Mouse (Mus musculus): ENCODE measurements at regions not wholly inside any gene's neighbourhood (a gene's known extent, or its start where the extent isn't known, plus 50 kb on each side); places are given as distances from the start of the nearest gene placed in this dataset.

GRCm38 (mm10) chr10:109496161-109496560, 485.4 kb upstream of the Syt1 start:
- ChIA-PET CTCF (interaction anchor here in 2 of 4 experiments (0.6 to 0.7 kb wide), 2 partner anchors 14 to 169 kb away, joined by 3 to 5 read pairs; no protein-coding TSS in a partner anchor), POLR2A (interaction anchor here in 1 of 4 experiments (0.7 kb wide), 1 partner anchor 187 kb away, joined by 3 read pairs; no protein-coding TSS in a partner anchor)

DNA sequence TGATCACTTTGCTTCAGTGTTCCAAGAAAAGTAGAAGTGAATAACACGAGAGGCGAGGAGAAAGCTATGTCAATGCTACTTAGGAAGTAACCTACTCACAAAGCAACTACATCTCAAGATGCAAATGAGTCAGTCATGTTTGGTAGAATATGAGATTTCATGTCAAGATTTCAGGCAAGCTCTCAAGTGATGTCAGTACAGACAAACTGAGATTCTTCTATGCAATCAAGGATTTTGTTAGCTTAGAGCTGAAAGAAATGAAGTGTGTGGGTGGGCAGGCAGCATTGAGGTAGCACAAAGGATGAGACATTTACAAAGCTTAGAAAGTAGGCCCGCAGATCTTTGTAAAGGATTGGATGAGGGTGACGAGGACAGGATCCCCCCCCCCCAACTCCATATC, 480.0 kb upstream of the Syt1 start:
- ChIA-PET CTCF (interaction anchor here in 1 of 4 experiments (0.5 kb wide), 1 partner anchor 17 kb away, joined by 3 read pairs; no protein-coding TSS in a partner anchor), POLR2A (no interaction called here)

- POLR2A ChIA-PET = no interaction called here
- CTCF ChIA-PET = no interaction called here
Observed at GRCm38 (mm10) chr10:109488000-109488399, 477.2 kb upstream of the Syt1 start.

- ChIA-PET CTCF (no interaction called here), POLR2A (no interaction called here)
Observed at GRCm38 (mm10) chr10:109486917-109487604, 476.3 kb upstream of the Syt1 start.

GRCm38 (mm10) chr10:109480551-109480950, 469.8 kb upstream of the Syt1 start:
- ChIA-PET CTCF (no interaction called here), POLR2A (no interaction called here)

- CTCF ChIA-PET = interaction anchor here in 1 of 4 experiments (0.6 kb wide), 1 partner anchor 677 kb away, joined by 3 read pairs; no protein-coding TSS in a partner anchor
Observed at GRCm38 (mm10) chr10:109479941-109480340, 469.2 kb upstream of the Syt1 start.

GRCm38 (mm10) chr10:109466516-109466915, 455.7 kb upstream of the Syt1 start:
- ChIA-PET POLR2A (no interaction called here), CTCF (no interaction called here)

More at GRCm38 (mm10) chr10:109479941-109480340, 469.2 kb upstream of the Syt1 start:
- POLR2A ChIA-PET = no interaction called here

DNA sequence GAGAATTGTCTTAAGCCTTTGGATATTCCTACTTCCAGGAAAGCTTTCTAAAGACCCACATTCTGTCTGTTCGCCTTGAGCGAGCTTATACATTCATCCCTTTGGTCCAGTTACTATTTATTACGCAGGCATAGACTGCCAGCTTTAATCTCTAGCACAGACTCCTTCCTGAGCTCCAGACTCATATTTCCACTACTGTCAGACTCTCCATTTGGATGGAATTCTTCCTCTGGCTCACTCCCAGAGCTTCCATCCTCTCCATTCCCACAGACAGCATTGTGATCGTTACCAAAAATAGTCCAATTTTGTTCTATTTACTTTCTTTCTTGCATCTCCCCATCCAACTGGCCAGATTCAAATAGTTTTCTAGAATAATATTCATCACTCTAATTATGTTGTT, 420.3 kb upstream of the Syt1 start:
- CTCF ChIA-PET = no interaction called here

GRCm38 (mm10) chr10:109427878-109428277, 417.1 kb upstream of the Syt1 start:
- POLR2A ChIA-PET = no interaction called here

More for the DNA sequence above, 420.3 kb upstream of the Syt1 start:
- POLR2A ChIA-PET = no interaction called here

DNA sequence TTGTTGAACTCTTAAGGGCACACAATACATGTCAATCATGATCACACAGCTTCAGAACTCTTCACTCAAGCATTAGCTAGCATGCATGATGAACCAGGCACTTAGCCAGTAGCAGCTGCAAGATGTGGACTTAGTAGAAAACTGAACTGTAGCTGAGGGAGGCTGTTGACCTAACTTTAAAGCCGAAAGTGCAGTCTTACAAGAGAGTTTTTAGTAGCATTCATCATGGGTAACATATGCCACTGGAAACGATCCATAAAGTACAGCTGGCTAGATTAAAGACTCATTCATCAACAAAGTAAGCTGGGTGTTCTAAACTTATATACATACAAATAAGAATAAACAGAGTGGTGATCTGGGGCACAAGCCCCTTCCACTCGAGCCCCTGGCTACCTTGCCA, 396.2 kb upstream of the Syt1 start:
- CTCF ChIA-PET = no interaction called here
- POLR2A ChIA-PET = no interaction called here

More at GRCm38 (mm10) chr10:109427878-109428277, 417.1 kb upstream of the Syt1 start:
- CTCF ChIA-PET = no interaction called here

DNA sequence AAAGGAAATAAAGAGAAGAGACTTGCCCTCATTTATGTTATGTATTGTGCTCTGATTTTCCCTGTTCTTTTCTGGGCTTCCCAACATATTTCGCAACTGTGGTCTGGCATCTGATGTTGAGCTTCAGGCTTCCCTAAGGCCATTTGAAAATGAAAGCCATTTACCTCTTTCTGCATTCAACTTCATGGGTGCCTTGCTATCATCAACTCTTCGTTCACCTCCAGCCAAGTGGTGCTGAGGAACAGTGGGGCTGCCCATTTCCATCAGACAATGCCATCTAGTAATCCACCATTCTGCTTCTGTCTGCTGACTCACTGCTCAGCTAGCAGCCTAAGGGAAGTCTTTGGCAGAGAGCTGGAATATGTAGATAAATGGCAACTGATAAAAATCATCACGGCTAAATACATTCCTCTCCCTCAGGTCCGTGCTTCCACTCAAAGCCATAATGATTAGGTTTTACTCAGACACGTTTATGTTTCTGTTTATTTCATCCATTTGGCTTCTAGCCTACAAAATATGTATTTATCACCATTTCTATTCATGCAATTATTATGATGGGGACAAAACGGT, 394.4 kb upstream of the Syt1 start:
- CTCF ChIA-PET = no interaction called here
- POLR2A ChIA-PET = no interaction called here

DNA sequence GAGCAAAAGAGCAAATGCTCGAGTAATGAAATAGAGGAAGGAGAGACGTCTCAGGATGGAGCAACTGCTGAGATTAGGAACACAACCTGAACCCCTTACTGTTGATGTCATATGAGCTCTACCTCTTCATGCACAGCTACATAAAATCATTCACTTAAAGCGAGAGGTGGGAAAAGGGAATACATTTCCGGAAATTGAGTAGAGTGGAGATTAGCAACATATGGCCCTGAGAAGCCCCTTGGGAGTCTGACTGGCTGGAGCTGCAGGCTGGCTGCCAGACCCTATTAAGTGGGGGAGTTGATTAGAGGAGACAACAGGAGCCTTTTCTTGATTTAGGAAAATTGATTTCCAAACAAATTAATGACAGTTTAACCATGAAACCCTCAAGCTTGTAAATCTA, 373.0 kb upstream of the Syt1 start:
- ChIA-PET POLR2A (no interaction called here), CTCF (no interaction called here)

DNA sequence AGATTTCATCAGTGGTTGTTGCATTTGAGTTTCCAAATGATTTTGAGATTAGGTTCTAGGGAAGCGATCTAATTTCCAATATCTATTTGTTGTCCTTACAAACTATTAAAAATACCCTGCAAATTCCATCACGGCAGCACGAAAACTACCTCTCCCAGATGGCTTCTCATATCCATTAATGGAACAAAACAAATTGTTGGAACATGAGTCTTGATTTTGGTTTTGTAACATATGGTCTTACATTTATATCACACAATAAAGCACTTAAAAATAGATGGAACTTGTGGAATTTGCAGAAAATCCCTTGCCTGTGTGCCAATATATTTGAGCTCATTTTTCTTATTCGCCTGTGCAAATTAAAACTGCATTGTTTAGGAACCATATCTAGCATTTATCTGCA, 368.1 kb upstream of the Syt1 start:
- POLR2A ChIA-PET = no interaction called here
- CTCF ChIA-PET = no interaction called here

GRCm38 (mm10) chr10:109360161-109360560, 349.4 kb upstream of the Syt1 start:
- ChIA-PET POLR2A (no interaction called here), CTCF (no interaction called here)

GRCm38 (mm10) chr10:109358812-109359211, 348.0 kb upstream of the Syt1 start:
- POLR2A ChIA-PET = no interaction called here

DNA sequence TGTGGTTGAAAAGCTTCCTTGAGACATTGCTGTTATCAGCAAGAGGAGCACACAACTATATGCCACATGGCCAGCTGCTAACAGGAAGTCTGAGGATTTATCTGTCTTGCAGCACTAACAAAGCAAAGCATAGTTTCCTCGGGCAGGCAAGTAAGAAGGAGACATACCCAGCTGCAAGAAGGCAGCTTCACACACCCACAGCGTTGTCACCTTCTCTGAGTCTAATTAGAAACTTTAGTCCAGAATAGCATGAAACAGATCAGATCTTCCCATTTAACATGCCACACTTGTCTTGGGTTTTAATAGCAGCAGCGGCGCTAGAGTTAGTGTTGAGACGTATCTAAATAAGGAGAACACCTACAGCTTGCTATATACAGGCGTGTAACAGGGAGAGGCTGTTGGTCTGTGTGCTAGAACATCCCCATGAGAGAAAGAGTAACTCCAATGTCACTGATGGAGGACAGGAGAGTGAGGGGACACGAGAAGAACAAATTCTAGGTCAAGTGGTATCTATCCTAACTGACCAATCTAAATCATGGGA, 322.1 kb upstream of the Syt1 start:
- ChIA-PET CTCF (no interaction called here), POLR2A (no interaction called here)

More at GRCm38 (mm10) chr10:109358812-109359211, 348.0 kb upstream of the Syt1 start:
- CTCF ChIA-PET = no interaction called here

- POLR2A ChIA-PET = no interaction called here
- CTCF ChIA-PET = no interaction called here
Observed at GRCm38 (mm10) chr10:109309286-109309685, 298.5 kb upstream of the Syt1 start.

DNA sequence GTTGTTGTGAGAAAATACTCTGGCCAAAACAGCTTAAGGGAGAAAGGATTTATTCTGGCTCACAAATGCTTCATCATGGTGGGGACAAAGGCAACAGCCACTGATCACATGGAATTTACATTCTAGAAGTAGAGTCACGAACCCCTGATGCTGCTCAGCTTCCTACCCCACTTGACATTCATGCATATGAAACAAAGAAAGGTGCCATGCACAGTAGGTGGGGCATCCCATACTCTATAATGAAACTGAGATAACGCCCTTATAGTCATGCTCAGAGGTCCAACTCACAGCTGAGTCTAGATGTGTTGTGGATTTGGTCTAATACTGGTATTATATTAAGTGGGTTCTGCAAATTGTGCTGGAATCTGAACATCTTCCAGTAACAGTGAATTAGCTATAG, 289.4 kb upstream of the Syt1 start:
- POLR2A ChIA-PET = interaction anchor here in 1 of 4 experiments (0.6 kb wide), 1 partner anchor 618 kb away, joined by 3 read pairs; no protein-coding TSS in a partner anchor

DNA sequence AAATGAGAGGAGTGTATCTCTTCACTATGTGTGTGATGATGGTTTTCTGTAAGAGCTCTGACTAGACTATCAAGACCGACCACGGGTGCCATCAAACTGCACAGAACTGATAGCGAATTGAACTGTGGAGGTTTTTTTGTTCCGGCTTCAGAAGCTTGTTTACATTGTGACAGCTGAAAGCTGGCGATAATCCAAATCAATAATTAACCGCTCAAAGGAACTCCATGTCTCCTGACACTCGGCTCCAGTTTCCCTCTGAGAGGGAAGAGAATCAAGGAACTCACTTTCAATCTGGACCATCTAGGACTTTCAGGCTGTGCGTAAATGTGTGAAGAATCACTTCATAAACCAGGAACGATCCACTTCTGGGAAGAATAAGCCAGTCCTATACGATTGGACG, 289.0 kb upstream of the Syt1 start:
- CTCF ChIA-PET = no interaction called here
- POLR2A ChIA-PET = interaction anchor here in 1 of 4 experiments (0.6 kb wide), 1 partner anchor 617 kb away, joined by 3 read pairs; no protein-coding TSS in a partner anchor

More for the DNA sequence above, 289.4 kb upstream of the Syt1 start:
- CTCF ChIA-PET = interaction anchor here in 1 of 4 experiments (0.6 kb wide), 1 partner anchor 549 kb away, joined by 3 read pairs; no protein-coding TSS in a partner anchor

- CTCF ChIA-PET = no interaction called here
- POLR2A ChIA-PET = no interaction called here
Observed at GRCm38 (mm10) chr10:109283348-109283747, 272.6 kb upstream of the Syt1 start.

DNA sequence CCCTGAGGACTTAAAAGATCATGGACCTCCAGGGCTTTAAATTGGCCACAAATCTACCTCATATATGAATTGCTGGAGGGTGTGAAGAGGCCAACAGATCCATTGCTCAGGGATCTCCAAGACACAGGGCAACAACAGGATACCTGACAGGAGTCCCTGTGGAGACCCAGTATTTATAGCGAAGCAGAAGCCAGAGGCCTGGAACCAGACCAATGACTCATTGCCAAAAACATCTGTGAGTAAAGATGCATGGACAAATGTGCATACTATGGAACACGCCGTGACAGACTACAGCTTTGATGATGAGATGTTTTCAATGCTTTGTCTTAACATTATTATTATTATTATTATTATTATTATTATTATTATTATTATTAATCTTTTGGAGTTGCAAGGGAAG, 239.0 kb upstream of the Syt1 start:
- POLR2A ChIA-PET = no interaction called here
- CTCF ChIA-PET = no interaction called here

All from embryonic stem cell, embryonic (primary cell).